Comparison of ENCODE assay signal across 7 mouse cellular contexts in the genomic region with DNA sequence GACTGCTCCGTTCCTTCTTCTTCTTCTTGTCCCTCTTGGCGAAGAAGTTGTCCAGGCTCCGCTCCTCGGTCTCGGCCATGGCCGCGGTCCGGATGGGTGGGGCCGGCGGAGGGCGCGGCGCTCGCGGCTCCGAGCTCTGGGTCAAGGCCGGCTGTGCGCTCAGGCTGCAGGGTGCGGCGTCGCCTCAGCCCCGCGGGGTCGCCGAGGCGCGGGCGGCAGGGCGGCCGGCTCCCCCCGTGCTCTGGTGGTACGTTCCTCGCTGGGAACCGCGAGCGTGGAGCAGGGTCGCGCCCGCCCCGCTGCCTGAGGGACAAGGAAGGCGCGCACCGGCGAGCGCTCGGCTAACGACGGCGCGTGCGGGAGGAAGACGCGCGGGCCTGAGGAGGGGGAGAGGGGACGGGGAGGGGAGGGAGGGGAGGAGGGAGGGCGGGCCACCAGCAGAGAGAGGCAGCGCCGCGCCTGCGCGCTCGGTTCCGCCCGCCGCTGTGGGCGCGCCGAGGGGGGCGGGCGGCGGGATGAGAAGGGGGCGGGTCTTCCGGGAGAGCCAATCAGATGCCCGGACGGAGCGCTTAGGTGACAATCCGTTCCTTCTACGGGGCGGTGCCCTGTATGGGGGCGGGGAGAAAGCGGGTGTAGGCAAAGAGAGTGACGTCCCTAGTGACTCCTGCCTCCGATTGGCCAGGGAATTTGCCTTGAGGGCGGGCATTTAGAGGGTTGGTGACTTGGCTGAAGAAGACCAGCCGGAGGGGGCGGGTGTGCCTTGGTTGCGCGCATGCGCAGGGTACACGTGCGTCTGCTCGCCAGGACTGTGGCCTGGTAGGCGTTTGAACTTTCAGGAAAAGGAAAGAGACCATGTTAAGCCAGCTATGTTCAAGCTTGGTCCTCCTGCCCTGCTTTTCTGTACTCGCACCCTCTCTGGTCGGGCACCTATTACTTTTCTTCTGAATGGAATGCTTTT. TPM values are rescaled to one million over a fixed set of nuclear protein-coding genes. Genes with fewer than 3 reads are reported as not detected.
A peak's percentile ranks its signal among the peaks of the same experiment; 100 is the strongest.
DNase-seq lines count a peak whose midpoint lies in the region; ATAC-seq lines count a peak whose summit lies in the region.

A gene (minus strand): TSS at position 551 of the 958 bp plus-strand sequence.

- H3K27ac ChIP-seq in intestine, embryonic 16.5 days (ENCODE audit: low read length): peak within 1 kb of the TSS; percentile 98
- peak within 1 kb of the TSS; percentile 94 for H3K27ac ChIP-seq in midbrain, embryonic 11.5 days (ENCODE audit: low read depth, low read length)

- peaks cover 18% of the 10 kb centered on the region for H3K4me1 ChIP-seq in intestine, embryonic 16.5 days (ENCODE audit: control insufficient read depth, insufficient read depth, low read length)
- H3K4me1 ChIP-seq in midbrain, embryonic 11.5 days (ENCODE audit: control insufficient read depth, insufficient read depth, low read length): peaks cover 13% of the 10 kb centered on the region

- WGBS in intestine, embryonic 16.5 days: 1% methylated on average over 87 of the region's 95 CpGs
- WGBS in midbrain, embryonic 11.5 days: under 1% methylated on average over 70 of the region's 95 CpGs

- peak; percentile 100 for DNase-seq in adrenal gland, adult 8-10 months
- peak; percentile 99 for DNase-seq in embryo, embryonic 9.5 days (ENCODE audit: extremely low spot score)
- DNase-seq in gastrocnemius, postnatal 4 days (ENCODE audit: low spot score in 2 of 2): peak; percentile 92 to 98
- DNase-seq in left cerebral cortex, postnatal 36 days (ENCODE audit: low spot score in 2 of 2): peak; percentile 99
- DNase-seq in midbrain, embryonic 11.5 days (ENCODE audit: low spot score, missing footprints): peak; percentile 100
- DNase-seq in skeletal muscle tissue, adult 2 months (ENCODE audit: low read depth, low spot score): peak; percentile 100

- peak; percentile 97 for ATAC-seq in intestine, embryonic 16.5 days
- peak; percentile 97 for ATAC-seq in midbrain, embryonic 11.5 days (ENCODE audit: low FRiP score)

- H3K9me3 ChIP-seq in intestine, embryonic 16.5 days (ENCODE audit: control insufficient read depth, low read length): no peaks in the 10 kb centered on the region
- H3K9me3 ChIP-seq in midbrain, embryonic 11.5 days (ENCODE audit: control insufficient read depth, low read length): no peaks in the 10 kb centered on the region

- peak within 1 kb of the TSS; percentile 86 for H3K4me3 ChIP-seq in intestine, embryonic 16.5 days (ENCODE audit: low read length)
- H3K4me3 ChIP-seq in midbrain, embryonic 11.5 days (ENCODE audit: low read depth, low read length): peak within 1 kb of the TSS; percentile 87

- H3K4me2 ChIP-seq in intestine, embryonic 16.5 days (ENCODE audit: low read depth, low read length): peak within 1 kb of the TSS; percentile 74
- H3K4me2 ChIP-seq in midbrain, embryonic 11.5 days: peak within 1 kb of the TSS; percentile 52

- H3K36me3 ChIP-seq in intestine, embryonic 16.5 days (ENCODE audit: control insufficient read depth, insufficient read depth, low read length): peaks cover 2% of the 10 kb centered on the region; the same call in 1 of the 2 replicates
- no peaks in the 10 kb centered on the region; the same call in 1 of the 2 replicates for H3K36me3 ChIP-seq in midbrain, embryonic 11.5 days (ENCODE audit: control insufficient read depth, insufficient read depth, low read length)

- no peaks in the 10 kb centered on the region for H3K27me3 ChIP-seq in intestine, embryonic 16.5 days (replicated peaks; ENCODE audit: control insufficient read depth, insufficient read depth, low read length)
- no peaks in the 10 kb centered on the region for H3K27me3 ChIP-seq in midbrain, embryonic 11.5 days (ENCODE audit: control insufficient read depth, insufficient read depth, low read length)

- intact Hi-C loops in left cerebral cortex, postnatal 36 days (cut with DNase I): loop anchor here (10.0 kb wide), 1 partner anchor 639 kb away; a partner anchor contains a TSS

- peak within 1 kb of the TSS; percentile 96 for H3K9ac ChIP-seq in intestine, embryonic 16.5 days (ENCODE audit: low read depth, low read length)
- peak within 1 kb of the TSS; percentile 95 for H3K9ac ChIP-seq in midbrain, embryonic 11.5 days (ENCODE audit: low read length)

RNA-seq across cellular contexts. Expression of the gene that starts here (rescaled TPM):
- total RNA-seq in adrenal gland, adult 8-10 months (2022): 100 to 1,000 TPM; 105 to 240 (median 171) TPM
- 100 to 1,000 TPM; 142 to 157 TPM for total RNA-seq in gastrocnemius, postnatal 4 days (2021)
- 83.8 and 89.4 TPM in 2 replicates for polyA plus RNA-seq in intestine, embryonic 16.5 days (2015; fragmentation: Nextera tagmentation; extraction: Ambion mirVana)
- total RNA-seq in left cerebral cortex, postnatal 36 days (2021): 10 to 100 TPM; 74.8 to 82.9 TPM
- 139 and 144 TPM in 2 replicates for polyA plus RNA-seq in midbrain, embryonic 11.5 days (2014; fragmentation: Nextera tagmentation; extraction: Ambion mirVana)

Comparison
In these comparisons a context has a peak if more than half of its experiments do, and no peak if none do; other contexts are left out.
1. Peak in every context shown above with its lines: DNase-seq, ATAC-seq, H3K4me3 ChIP-seq and H3K27ac ChIP-seq.